Mouse (Mus musculus) ES-E14 (cell line): ENCODE data around the gene Rln3.
A peak's percentile ranks its signal among the peaks of the same experiment; 100 is the strongest.

Source experiments
- CHD2 ChIP-seq: IDR thresholded peaks from 2 replicates; pipeline ENCODE4 v1.6.1; 2014; ENCODE audit warnings: mild to moderate bottlenecking, low read depth, low read length, inconsistent platforms
- HCFC1 ChIP-seq: IDR thresholded peaks from 2 replicates; pipeline ENCODE4 v1.6.1; 2012; ENCODE audit warnings: low read length, inconsistent platforms, borderline replicate concordance; ENCODE audit not compliant: insufficient read depth
- ZNF384 ChIP-seq: IDR thresholded peaks from 2 replicates; pipeline ENCODE4 v1.6.1; 2012; ENCODE audit warnings: low read depth, low read length, inconsistent platforms

- TF ChIP-seq ZNF384 (no peak), CHD2 (no peak), HCFC1 (0 out of 2 replicates have a peak, but pooled peaks have one; percentile 37)
Measured at GRCm38 (mm10) chr8:84001281-84002000, 43.4 kb downstream of the Rln3 start, which contains the start of gene 1700067K01Rik.
